Mouse (Mus musculus): ENCODE measurements around the gene Rrp9. TPM values are rescaled to one million over a fixed set of nuclear protein-coding genes. Genes with fewer than 3 reads are reported as not detected.
A peak's percentile ranks its signal among the peaks of the same experiment; 100 is the strongest.

Gene Rrp9
- polyA plus RNA-seq, 1 experiment from 2014 or later = 21.8 TPM

DNA sequence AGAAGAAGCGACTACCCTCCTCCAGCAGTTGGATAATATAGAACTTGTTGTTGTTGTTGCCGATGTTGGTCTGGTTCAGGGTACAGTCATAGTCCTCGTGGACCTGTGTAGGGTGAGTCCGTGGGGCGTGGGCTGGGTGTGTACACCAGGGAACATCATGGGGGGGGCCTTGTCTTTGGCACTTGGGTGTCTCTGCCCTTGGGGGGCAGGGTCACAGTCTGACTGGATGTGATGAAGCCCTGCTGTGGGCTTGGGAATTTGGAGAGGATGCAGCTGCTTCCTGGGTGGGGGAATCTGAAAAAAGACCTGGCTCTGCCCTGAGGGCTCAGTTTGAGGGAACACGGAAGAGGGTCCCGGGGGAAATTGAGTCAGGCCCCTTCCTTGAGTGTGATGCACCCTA, 717 bp upstream of the Rrp9 start:
- H3K4me1 ChIP-seq (ENCODE audit: control insufficient read depth in 2 of 2, insufficient read depth in 2 of 2, low read length in 2 of 2) = peaks cover 29% of the 10 kb centered on the region in 2 experiments

DNA sequence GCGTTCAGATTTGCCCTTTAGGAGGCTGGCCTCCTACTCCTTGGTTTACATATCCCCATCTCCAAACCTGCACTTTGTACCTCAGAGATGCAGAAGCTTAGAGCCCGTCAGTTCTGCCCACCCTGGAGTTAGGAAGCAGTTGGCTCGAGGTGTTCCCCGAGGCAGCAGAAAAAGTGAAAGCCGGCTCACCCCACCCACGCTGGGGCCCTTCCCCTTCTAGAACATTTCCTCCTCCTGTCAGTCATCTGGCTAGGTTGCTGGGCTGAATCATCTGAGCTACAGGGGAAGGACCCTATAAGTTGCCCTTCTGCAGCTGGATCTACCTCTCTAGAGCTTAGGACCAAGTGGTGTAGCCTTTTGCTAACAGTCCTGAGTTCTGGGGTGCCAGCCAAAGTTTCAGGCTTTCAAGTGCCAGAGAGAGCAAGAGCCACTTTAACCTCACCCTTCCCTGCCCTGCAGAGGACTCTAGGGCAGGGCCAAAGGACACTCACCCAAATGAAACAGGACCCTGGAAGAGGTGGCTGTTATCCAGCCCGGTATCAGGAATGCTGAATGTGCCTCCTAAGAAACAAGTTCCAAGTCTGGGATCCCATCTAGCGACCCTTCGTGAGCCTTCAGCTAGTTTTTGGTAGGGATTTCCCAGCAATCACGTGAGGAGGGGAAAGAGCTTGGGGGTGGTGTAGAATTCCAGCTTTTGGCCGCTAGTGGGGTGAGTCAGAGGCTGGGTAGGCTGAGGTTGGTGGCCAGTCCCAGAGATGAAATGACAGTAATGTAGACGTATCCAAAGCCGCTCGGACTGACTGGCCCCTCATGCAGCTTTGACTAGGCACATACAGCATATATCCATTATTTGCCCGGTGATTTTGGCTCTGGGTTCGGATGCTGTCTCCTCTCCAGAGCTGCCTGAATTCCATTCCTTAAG, 500 bp downstream of the Rrp9 start:
- Histone ChIP-seq H3K4me3 (ENCODE audit: control insufficient read depth in 1 of 2, insufficient read depth in 1 of 2, low read depth in 1 of 2, low read length in 2 of 2) (peak overlapping the region; percentile 1 to 13; a peak in 2 of 4 replicates), H3K9ac (ENCODE audit: low read length) (peak overlapping the region; percentile 49), H3K36me3 (ENCODE audit: control insufficient read depth, insufficient read depth, low read length) (peaks cover 12% of the 10 kb centered on the region), H3K4me1 (ENCODE audit: control insufficient read depth in 2 of 2, insufficient read depth in 2 of 2, low read length in 2 of 2) (peaks cover 29% of the 10 kb centered on the region in 2 experiments), H3K4me2 (ENCODE audit: low read length) (peak overlapping the region; percentile 45), H3K9me3 (ENCODE audit: control insufficient read depth, low read length) (no peaks in the 10 kb centered on the region), H3K27me3 (ENCODE audit: control insufficient read depth, insufficient read depth, low read length) (no peaks in the 10 kb centered on the region), H3K27ac (replicated peaks in 1 of 2; ENCODE audit: control insufficient read depth in 1 of 2, insufficient read depth in 1 of 2, low read depth in 2 of 2, low read length in 2 of 2) (peak overlapping the region; percentile 3 to 56)
- peak; percentile 31 for ATAC-seq (ENCODE audit: insufficient number of reproducible peaks, insufficient read depth, low FRiP score, low read depth)
- 27% methylated on average over 16 of the region's 16 CpGs for WGBS

More for the DNA sequence above, 717 bp upstream of the Rrp9 start:
- no peak for ATAC-seq (ENCODE audit: insufficient number of reproducible peaks, insufficient read depth, low FRiP score, low read depth)
- Histone ChIP-seq H3K9me3 (ENCODE audit: control insufficient read depth, low read length) (no peaks in the 10 kb centered on the region), H3K4me2 (ENCODE audit: low read length) (no peak overlapping the region), H3K27ac (replicated peaks in 1 of 2; ENCODE audit: control insufficient read depth in 1 of 2, insufficient read depth in 1 of 2, low read depth in 2 of 2, low read length in 2 of 2) (no peak overlapping the region), H3K27me3 (ENCODE audit: control insufficient read depth, insufficient read depth, low read length) (no peaks in the 10 kb centered on the region), H3K4me3 (ENCODE audit: control insufficient read depth in 1 of 2, insufficient read depth in 1 of 2, low read depth in 1 of 2, low read length in 2 of 2) (no peak overlapping the region), H3K9ac (ENCODE audit: low read length) (no peak overlapping the region; the same call in 1 of the 2 replicates), H3K36me3 (ENCODE audit: control insufficient read depth, insufficient read depth, low read length) (peaks cover under 1% of the 10 kb centered on the region; the same call in 1 of the 2 replicates)
- WGBS = 64% methylated on average over 7 of the region's 7 CpGs

GRCm38 (mm10) chr9:106476924-106477484, 1.2 kb downstream of the Rrp9 start, which contains the start of gene Parp3:
Gene Parp3, minus strand, starts transcription at chr9:106476949.
- peaks cover 23 to 25% of the 10 kb centered on the region in 2 experiments for H3K4me1 ChIP-seq (ENCODE audit: control insufficient read depth in 2 of 2, insufficient read depth in 2 of 2, low read length in 2 of 2)
- peak within 1 kb of the TSS; percentile 47 to 65 for H3K4me3 ChIP-seq (ENCODE audit: control insufficient read depth in 1 of 2, insufficient read depth in 1 of 2, low read depth in 1 of 2, low read length in 2 of 2)
- under 1% methylated on average over 41 of the region's 41 CpGs for WGBS
- no peaks in the 10 kb centered on the region for H3K9me3 ChIP-seq (ENCODE audit: control insufficient read depth, low read length)
- peak; percentile 95 for ATAC-seq (ENCODE audit: insufficient number of reproducible peaks, insufficient read depth, low FRiP score, low read depth)
- H3K27ac ChIP-seq (replicated peaks in 1 of 2; ENCODE audit: control insufficient read depth in 1 of 2, insufficient read depth in 1 of 2, low read depth in 2 of 2, low read length in 2 of 2) = peak within 1 kb of the TSS; percentile 3 to 56
- H3K9ac ChIP-seq (ENCODE audit: low read length) = peak within 1 kb of the TSS; percentile 70
- peak within 1 kb of the TSS; percentile 85 for H3K4me2 ChIP-seq (ENCODE audit: low read length)
- H3K27me3 ChIP-seq (ENCODE audit: control insufficient read depth, insufficient read depth, low read length) = no peaks in the 10 kb centered on the region
- H3K36me3 ChIP-seq (ENCODE audit: control insufficient read depth, insufficient read depth, low read length) = peaks cover 20% of the 10 kb centered on the region

- H3K9ac ChIP-seq (ENCODE audit: low read length) = peak overlapping the region; percentile 70
- H3K4me2 ChIP-seq (ENCODE audit: low read length) = peak overlapping the region; percentile 85
- peaks cover 18 to 24% of the 10 kb centered on the region in 2 experiments for H3K4me1 ChIP-seq (ENCODE audit: control insufficient read depth in 2 of 2, insufficient read depth in 2 of 2, low read length in 2 of 2)
- H3K9me3 ChIP-seq (ENCODE audit: control insufficient read depth, low read length) = no peaks in the 10 kb centered on the region
- WGBS = 3% methylated on average over 16 of the region's 16 CpGs
- H3K27ac ChIP-seq (replicated peaks in 1 of 2; ENCODE audit: control insufficient read depth in 1 of 2, insufficient read depth in 1 of 2, low read depth in 2 of 2, low read length in 2 of 2) = no peak overlapping the region
- H3K4me3 ChIP-seq (ENCODE audit: control insufficient read depth in 1 of 2, insufficient read depth in 1 of 2, low read depth in 1 of 2, low read length in 2 of 2) = peak overlapping the region; percentile 47 to 65
- no peak for ATAC-seq (ENCODE audit: insufficient number of reproducible peaks, insufficient read depth, low FRiP score, low read depth)
- no peaks in the 10 kb centered on the region for H3K27me3 ChIP-seq (ENCODE audit: control insufficient read depth, insufficient read depth, low read length)
- H3K36me3 ChIP-seq (ENCODE audit: control insufficient read depth, insufficient read depth, low read length) = peaks cover 26% of the 10 kb centered on the region
Measured at GRCm38 (mm10) chr9:106477649-106478048, 1.9 kb downstream of the Rrp9 start.

DNA sequence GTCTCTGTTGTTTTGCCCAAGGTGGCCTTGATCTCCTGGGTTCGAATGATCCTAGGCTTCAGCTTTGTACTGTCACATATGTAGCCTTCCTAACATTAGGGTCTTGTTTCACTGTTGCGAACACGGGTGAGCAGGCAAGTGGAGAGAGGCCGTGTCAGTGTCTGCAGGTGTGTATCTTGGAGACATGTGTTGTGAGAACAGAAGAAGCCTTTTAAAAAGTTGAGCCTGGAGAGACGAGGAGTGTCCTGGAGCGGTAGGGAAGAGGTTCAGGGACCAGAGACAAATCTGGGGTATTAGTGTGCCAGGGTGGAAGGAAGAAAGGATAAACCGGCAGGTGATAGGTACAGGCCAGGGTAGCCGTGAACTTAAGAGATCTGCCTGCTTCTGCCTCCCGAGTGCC, 2.3 kb downstream of the Rrp9 start:
- Histone ChIP-seq H3K9ac (ENCODE audit: low read length) (peak overlapping the region; percentile 70), H3K27me3 (ENCODE audit: control insufficient read depth, insufficient read depth, low read length) (no peaks in the 10 kb centered on the region)
- WGBS = 70% methylated on average over 9 of the region's 9 CpGs

DNA sequence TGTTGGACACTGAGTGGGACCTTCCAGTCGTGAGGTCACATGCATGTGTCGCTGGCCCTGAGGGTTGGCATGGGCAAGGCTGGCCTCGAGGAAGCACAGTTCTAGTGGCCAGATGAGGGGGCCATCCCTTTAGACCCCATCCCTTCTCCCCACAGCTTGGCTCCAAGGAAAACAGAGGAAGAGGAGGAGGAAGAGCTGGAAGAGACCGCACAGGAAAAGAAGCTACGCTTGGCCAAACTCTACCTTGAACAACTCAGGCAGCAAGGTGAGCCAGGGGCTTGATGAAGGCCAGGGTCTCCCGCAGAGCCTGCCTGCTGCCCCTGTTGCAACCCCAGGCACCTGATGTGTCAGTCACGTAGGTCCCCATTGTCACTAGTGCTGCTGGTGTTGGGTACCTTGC, 4.8 kb downstream of the Rrp9 start:
- H3K4me3 ChIP-seq (ENCODE audit: control insufficient read depth in 1 of 2, insufficient read depth in 1 of 2, low read depth in 1 of 2, low read length in 2 of 2) = no peak overlapping the region

More for the DNA sequence above, 2.3 kb downstream of the Rrp9 start:
- H3K36me3 ChIP-seq (ENCODE audit: control insufficient read depth, insufficient read depth, low read length) = peaks cover 31% of the 10 kb centered on the region
- peak overlapping the region; percentile 47 to 65 for H3K4me3 ChIP-seq (ENCODE audit: control insufficient read depth in 1 of 2, insufficient read depth in 1 of 2, low read depth in 1 of 2, low read length in 2 of 2)
- H3K27ac ChIP-seq (replicated peaks in 1 of 2; ENCODE audit: control insufficient read depth in 1 of 2, insufficient read depth in 1 of 2, low read depth in 2 of 2, low read length in 2 of 2) = no peak overlapping the region
- no peaks in the 10 kb centered on the region for H3K9me3 ChIP-seq (ENCODE audit: control insufficient read depth, low read length)
- H3K4me2 ChIP-seq (ENCODE audit: low read length) = peak overlapping the region; percentile 85
- peaks cover 18 to 24% of the 10 kb centered on the region in 2 experiments for H3K4me1 ChIP-seq (ENCODE audit: control insufficient read depth in 2 of 2, insufficient read depth in 2 of 2, low read length in 2 of 2)
- ATAC-seq (ENCODE audit: insufficient number of reproducible peaks, insufficient read depth, low FRiP score, low read depth) = no peak

DNA sequence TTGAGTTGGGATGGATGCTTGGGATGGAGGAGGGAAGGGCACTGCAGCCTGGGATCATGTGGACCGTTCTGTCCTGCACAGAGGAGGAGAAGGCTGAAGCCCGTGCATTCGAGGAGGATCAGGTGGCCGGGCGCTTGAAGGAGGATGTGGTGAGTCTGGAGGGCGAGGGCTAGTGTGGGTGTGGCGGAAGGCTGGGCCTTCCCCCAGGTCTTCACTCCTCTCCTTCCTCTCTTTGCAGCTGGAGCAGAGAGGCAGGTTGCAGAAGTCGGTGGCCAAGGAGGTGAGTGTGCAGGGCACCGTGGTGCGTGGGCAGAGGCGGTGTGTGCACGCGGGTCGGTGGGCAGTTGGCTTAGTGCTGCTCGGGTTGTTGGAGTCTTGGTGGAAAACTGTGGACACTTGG, 5.3 kb downstream of the Rrp9 start:
- no peak for ATAC-seq (ENCODE audit: insufficient number of reproducible peaks, insufficient read depth, low FRiP score, low read depth)
- Histone ChIP-seq H3K9me3 (ENCODE audit: control insufficient read depth, low read length) (no peaks in the 10 kb centered on the region), H3K36me3 (ENCODE audit: control insufficient read depth, insufficient read depth, low read length) (peaks cover 60% of the 10 kb centered on the region), H3K9ac (ENCODE audit: low read length) (no peak overlapping the region), H3K4me3 (ENCODE audit: control insufficient read depth in 1 of 2, insufficient read depth in 1 of 2, low read depth in 1 of 2, low read length in 2 of 2) (no peak overlapping the region), H3K27me3 (ENCODE audit: control insufficient read depth, insufficient read depth, low read length) (no peaks in the 10 kb centered on the region), H3K4me2 (ENCODE audit: low read length) (no peak overlapping the region), H3K4me1 (ENCODE audit: control insufficient read depth in 2 of 2, insufficient read depth in 2 of 2, low read length in 2 of 2) (peaks cover 12 to 15% of the 10 kb centered on the region in 2 experiments), H3K27ac (replicated peaks in 1 of 2; ENCODE audit: control insufficient read depth in 1 of 2, insufficient read depth in 1 of 2, low read depth in 2 of 2, low read length in 2 of 2) (no peak overlapping the region)
- 93% methylated on average over 15 of the region's 15 CpGs for WGBS

More for the DNA sequence above, 4.8 kb downstream of the Rrp9 start:
- Histone ChIP-seq H3K4me1 (ENCODE audit: control insufficient read depth in 2 of 2, insufficient read depth in 2 of 2, low read length in 2 of 2) (peaks cover 15 to 20% of the 10 kb centered on the region in 2 experiments), H3K4me2 (ENCODE audit: low read length) (no peak overlapping the region), H3K27ac (replicated peaks in 1 of 2; ENCODE audit: control insufficient read depth in 1 of 2, insufficient read depth in 1 of 2, low read depth in 2 of 2, low read length in 2 of 2) (no peak overlapping the region), H3K9ac (ENCODE audit: low read length) (no peak overlapping the region), H3K9me3 (ENCODE audit: control insufficient read depth, low read length) (no peaks in the 10 kb centered on the region), H3K36me3 (ENCODE audit: control insufficient read depth, insufficient read depth, low read length) (peaks cover 55% of the 10 kb centered on the region), H3K27me3 (ENCODE audit: control insufficient read depth, insufficient read depth, low read length) (no peaks in the 10 kb centered on the region)
- 91% methylated on average over 7 of the region's 7 CpGs for WGBS
- ATAC-seq (ENCODE audit: insufficient number of reproducible peaks, insufficient read depth, low FRiP score, low read depth) = no peak

All from heart, embryonic 14.5 days (tissue).